Mouse (Mus musculus): ENCODE measurements around the gene Zfp318.

Gene Zfp318

DNA sequence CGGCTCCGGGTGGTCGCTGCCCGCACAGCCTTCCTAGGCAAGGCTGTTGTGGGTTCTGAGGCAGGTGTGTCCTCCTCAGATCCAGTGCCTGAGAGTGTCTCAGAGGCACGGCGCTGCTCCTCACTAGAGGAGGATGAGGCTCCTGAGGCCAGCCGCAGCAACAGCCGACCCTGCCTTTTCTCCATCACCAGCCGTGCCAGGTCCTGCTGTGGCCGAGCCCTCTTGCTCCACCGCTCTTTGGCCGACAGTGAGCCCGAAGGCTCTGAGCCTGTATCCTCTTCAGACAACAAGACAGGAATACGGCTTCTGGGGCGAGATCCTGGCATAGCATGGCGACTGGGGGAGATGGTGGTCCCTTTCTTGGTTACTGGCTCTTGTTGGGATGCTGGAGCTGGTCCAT is 62.7 kb downstream of the Zfp318 start:
- DNase-seq (ENCODE audit: low read depth) = no peak

DNA sequence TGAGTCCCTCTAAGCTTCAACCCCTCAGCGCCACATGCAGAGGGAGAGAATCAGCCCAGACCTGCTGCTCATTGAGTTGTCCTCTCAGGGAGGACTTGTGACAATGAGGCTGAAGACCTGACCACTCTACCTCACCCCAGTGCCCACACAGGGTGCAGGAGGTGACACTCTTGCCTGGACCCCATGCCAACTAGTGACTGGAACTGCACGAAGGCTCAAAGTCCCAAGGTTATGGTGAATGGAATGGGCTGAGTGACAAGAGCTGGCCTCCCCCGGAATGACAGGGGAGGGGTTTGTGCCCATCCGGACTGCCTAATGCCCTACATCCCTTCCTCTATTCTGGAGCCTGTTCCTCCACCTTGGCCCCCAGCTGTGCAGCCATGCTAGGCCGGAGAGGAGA is 69.2 kb downstream of the Zfp318 start:
- DNase-seq (ENCODE audit: low read depth) = no peak

DNA sequence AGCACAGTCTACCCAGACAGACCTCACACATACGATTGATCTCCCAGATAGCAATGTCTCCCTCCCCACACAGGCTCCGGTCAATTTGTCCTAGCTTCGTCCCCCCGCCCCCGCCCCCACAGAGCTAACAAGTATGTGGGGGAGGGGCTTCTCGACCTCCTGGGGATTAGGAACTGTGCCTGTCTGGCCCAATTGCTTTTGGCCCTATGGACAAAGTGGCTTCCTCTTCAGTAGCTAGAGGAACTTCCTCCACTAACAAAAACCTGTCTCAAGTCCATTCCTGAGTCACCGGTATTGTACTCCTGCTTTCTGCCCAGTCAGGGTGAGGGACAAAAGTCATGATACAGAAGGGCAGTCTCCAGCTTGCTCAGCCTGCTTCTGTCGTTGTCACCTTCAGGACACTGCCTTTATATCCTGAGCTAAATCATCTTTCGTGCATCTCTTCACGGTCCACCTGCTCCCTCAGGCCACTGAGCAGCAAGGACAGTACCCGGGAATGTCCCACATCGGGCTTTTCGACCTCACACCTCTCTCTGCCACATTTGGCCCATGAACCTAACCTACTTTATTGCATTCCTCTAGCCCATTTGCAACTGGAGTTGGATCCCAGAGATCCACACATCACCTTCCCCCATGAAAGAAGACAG is 69.9 kb downstream of the Zfp318 start:
- DNase-seq (ENCODE audit: low read depth) = no peak

DNA sequence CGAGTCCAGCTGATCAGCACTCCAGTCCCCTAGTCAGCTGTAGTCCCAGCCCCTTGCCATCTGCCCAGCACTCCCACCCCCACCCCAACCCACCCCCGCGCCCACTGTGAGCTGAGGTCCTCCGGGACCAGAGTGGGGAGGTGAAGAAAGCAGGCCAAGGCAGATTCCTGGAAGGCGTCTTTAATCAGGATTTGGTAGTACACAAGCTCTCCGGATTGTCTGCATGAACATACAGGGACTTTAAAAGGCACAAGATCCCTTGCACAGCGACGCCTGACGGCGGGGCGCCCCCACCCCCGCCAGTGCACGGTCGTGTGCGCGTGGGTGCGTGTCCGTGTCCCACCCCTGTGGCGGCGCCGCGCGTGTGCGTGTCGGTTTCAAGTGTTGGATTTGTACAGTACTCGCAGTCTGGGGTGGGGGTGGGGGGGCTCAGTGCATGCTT is 70.5 kb downstream of the Zfp318 start:
- no peak for DNase-seq (ENCODE audit: low read depth)

DNA sequence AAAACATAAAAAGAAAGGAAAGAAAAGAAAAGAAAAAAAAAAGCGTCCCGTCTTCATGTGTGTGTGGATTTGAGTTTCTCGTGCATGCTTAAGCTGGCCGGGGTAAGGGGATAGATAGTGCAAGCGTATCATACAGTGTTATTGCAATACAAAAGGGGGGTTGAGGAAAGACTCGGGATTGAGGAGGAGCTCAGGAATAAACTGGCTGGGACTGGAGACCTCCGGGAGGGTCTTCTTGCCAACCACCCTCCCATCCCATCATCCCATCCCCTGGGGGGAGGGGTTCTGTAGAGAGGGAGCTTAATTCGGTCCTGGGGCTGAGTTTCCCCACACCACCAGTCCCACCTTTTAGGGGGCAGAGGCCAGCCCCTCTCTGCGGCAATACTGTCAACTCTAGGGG is 71.0 kb downstream of the Zfp318 start:
- no peak for DNase-seq (ENCODE audit: low read depth)

GRCm38 (mm10) chr17:46455110-46455691 is 71.7 kb downstream of the Zfp318 start:
- no peak for DNase-seq (ENCODE audit: low read depth)

DNA sequence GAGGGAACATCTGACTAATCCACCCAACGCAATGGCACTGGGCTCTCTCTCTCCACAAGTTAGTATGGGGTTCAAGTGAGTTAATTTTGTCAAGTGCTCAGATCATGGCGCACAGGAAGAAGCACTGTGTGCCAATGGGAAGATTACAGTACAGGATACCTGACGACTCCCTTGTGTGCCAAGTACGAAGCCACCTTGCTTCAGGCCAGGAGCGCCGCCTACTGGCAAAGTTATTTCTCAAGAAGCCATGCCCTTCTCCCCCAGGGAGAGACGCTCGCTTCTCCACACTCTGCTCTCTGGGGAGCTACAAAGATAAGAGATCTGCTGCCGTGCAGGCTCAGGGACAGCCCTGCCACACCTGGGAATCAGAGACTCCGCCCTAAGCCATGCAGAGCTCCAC is 74.3 kb downstream of the Zfp318 start:
- peak; percentile 56 for DNase-seq (ENCODE audit: low read depth)

DNA sequence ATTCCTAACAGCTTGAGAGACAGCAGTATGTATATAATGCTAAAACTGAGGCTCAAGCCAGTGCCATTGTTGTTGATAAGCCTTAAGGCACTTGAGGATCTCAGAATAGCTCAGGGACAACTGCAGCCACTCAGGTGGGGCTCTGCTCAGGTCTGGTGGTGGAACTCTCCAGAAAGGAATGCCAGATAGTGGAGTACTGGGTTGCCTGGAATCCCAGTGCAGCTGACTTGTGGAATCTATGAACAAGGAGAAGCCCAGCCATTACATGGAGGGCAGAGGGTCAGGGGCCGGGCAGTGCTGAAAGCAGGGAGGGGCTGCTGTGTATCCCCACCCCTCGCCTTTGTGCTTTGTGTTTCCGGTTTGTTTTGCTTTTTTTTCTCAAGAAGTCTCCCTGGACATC is 74.9 kb downstream of the Zfp318 start:
- no peak for DNase-seq (ENCODE audit: low read depth)

- DNase-seq (ENCODE audit: low read depth) = no peak
Measured at GRCm38 (mm10) chr17:46460673-46461072, 77.1 kb downstream of the Zfp318 start.

DNA sequence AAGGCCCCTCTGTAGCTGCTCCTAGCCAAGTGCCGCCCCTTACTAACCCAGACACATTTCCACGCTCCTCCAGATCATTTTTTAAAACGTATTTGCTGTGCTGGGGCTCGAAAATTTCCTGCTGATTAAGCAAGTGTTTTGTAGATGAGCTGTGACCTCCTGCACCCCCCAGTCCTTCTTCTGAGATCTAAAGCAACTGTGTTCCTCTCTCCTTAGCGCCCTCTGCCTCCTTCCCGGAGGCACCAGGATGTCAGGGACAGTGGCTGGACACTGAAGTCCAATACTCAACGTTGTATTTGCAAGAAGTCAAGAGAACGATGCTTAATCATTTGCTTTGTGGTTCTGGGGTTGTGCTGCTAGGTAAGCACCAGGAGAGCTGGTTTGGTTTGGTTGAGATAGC is 77.8 kb downstream of the Zfp318 start:
- no peak for DNase-seq (ENCODE audit: low read depth)

- DNase-seq (ENCODE audit: low read depth) = no peak
Measured at GRCm38 (mm10) chr17:46462226-46462625, 78.7 kb downstream of the Zfp318 start.

GRCm38 (mm10) chr17:46467830-46468229 is 84.3 kb downstream of the Zfp318 start:
- no peak for DNase-seq (ENCODE audit: low read depth)

Measured in c-Kit-positive CD71-negative TER-119-negative erythroid progenitor cells, embryonic 14.5 days (primary cell).